In genomic region chr14:90200294-90200693, GRCm38 (mm10) we compare ENCODE assay signal across 29 mouse cellular contexts.
DNase-seq lines count a peak whose midpoint lies in the region; ATAC-seq and TF ChIP-seq lines count a peak whose summit lies in the region.
"Had no signal": no experiment of that assay in that cellular context is flagged by ENCODE, and none has a peak within 500 bp of the region (broad histone marks: within the 10 kb centered on the region; RNA-seq: fewer than 3 reads in every experiment).

No protein-coding gene starts in this region.

- H3K4me1 ChIP-seq in forebrain, embryonic 14.5 days (ENCODE audit: control insufficient read depth, insufficient read depth, low read length) = no peaks in the 10 kb centered on the region
- no peaks in the 10 kb centered on the region for H3K4me1 ChIP-seq in forebrain, embryonic 16.5 days (replicated peaks; ENCODE audit: control insufficient read depth, insufficient read depth, low read length)
- no peaks in the 10 kb centered on the region for H3K4me1 ChIP-seq in hindbrain, embryonic 14.5 days (replicated peaks; ENCODE audit: control insufficient read depth, insufficient read depth, low read length)
- H3K4me1 ChIP-seq in hindbrain, embryonic 16.5 days (ENCODE audit: control insufficient read depth, insufficient read depth, low read depth, low read length) = no peaks in the 10 kb centered on the region
- H3K4me1 ChIP-seq in midbrain, postnatal 0 days (ENCODE audit: insufficient read depth, low read length) = no peaks in the 10 kb centered on the region
- no peaks in the 10 kb centered on the region for H3K4me1 ChIP-seq in midbrain, embryonic 10.5 days
- no peaks in the 10 kb centered on the region for H3K4me1 ChIP-seq in hindbrain, postnatal 0 days (ENCODE audit: insufficient read depth, low read length)
- H3K4me1 ChIP-seq: embryonic facial prominence, embryonic 12.5 days; embryonic facial prominence, embryonic 15.5 days; forebrain, embryonic 12.5 days; heart, embryonic 12.5 days; heart, embryonic 15.5 days; hindbrain, embryonic 15.5 days had no signal

- no peak overlapping the region for H3K4me2 ChIP-seq in forebrain, embryonic 14.5 days (ENCODE audit: low read length)
- no peak overlapping the region for H3K4me2 ChIP-seq in forebrain, embryonic 16.5 days (ENCODE audit: low read length)
- no peak overlapping the region for H3K4me2 ChIP-seq in hindbrain, embryonic 14.5 days (replicated peaks)
- no peak overlapping the region for H3K4me2 ChIP-seq in hindbrain, embryonic 16.5 days (ENCODE audit: low read length)
- no peak overlapping the region for H3K4me2 ChIP-seq in midbrain, postnatal 0 days (ENCODE audit: low read depth, low read length, poor library complexity, severe bottlenecking)
- no peak overlapping the region for H3K4me2 ChIP-seq in hindbrain, postnatal 0 days (ENCODE audit: low read depth, low read length)
- H3K4me2 ChIP-seq: embryonic facial prominence, embryonic 12.5 days; embryonic facial prominence, embryonic 15.5 days; forebrain, embryonic 12.5 days; heart, embryonic 12.5 days; heart, embryonic 15.5 days; hindbrain, embryonic 15.5 days had no signal

- no peaks in the 10 kb centered on the region for H3K9me3 ChIP-seq in forebrain, embryonic 14.5 days (replicated peaks; ENCODE audit: control insufficient read depth, low read length)
- H3K9me3 ChIP-seq in forebrain, embryonic 16.5 days (ENCODE audit: control insufficient read depth, low read length) = no peaks in the 10 kb centered on the region
- H3K9me3 ChIP-seq in hindbrain, embryonic 14.5 days (ENCODE audit: control insufficient read depth, low read length) = no peaks in the 10 kb centered on the region
- H3K9me3 ChIP-seq in hindbrain, embryonic 16.5 days (ENCODE audit: control insufficient read depth, low read length) = no peaks in the 10 kb centered on the region; the same call in 1 of the 2 replicates
- no peaks in the 10 kb centered on the region for H3K9me3 ChIP-seq in midbrain, postnatal 0 days (ENCODE audit: low read length)
- H3K9me3 ChIP-seq in midbrain, embryonic 10.5 days (replicated peaks) = no peaks in the 10 kb centered on the region
- no peaks in the 10 kb centered on the region for H3K9me3 ChIP-seq in hindbrain, postnatal 0 days (ENCODE audit: low read length)
- H3K9me3 ChIP-seq: embryonic facial prominence, embryonic 12.5 days; embryonic facial prominence, embryonic 15.5 days; forebrain, embryonic 12.5 days; heart, embryonic 15.5 days; hindbrain, embryonic 15.5 days had no signal

- no peak overlapping the region for H3K27ac ChIP-seq in forebrain, embryonic 14.5 days (ENCODE audit: low read depth, low read length)
- no peak overlapping the region for H3K27ac ChIP-seq in forebrain, embryonic 16.5 days (ENCODE audit: low read length)
- H3K27ac ChIP-seq in hindbrain, embryonic 14.5 days = no peak overlapping the region
- no peak overlapping the region for H3K27ac ChIP-seq in hindbrain, embryonic 16.5 days (ENCODE audit: low read depth, low read length)
- no peak overlapping the region for H3K27ac ChIP-seq in midbrain, postnatal 0 days (ENCODE audit: low read depth, low read length)
- H3K27ac ChIP-seq in midbrain, embryonic 10.5 days (replicated peaks) = no peak overlapping the region
- H3K27ac ChIP-seq in hindbrain, postnatal 0 days = no peak overlapping the region
- H3K27ac ChIP-seq: embryonic facial prominence, embryonic 12.5 days; embryonic facial prominence, embryonic 15.5 days; forebrain, embryonic 12.5 days; heart, embryonic 15.5 days; hindbrain, embryonic 15.5 days had no signal

- H3K36me3 ChIP-seq in forebrain, embryonic 14.5 days (ENCODE audit: control insufficient read depth, insufficient read depth, low read length) = no peaks in the 10 kb centered on the region
- no peaks in the 10 kb centered on the region for H3K36me3 ChIP-seq in forebrain, embryonic 16.5 days (ENCODE audit: control insufficient read depth, insufficient read depth)
- H3K36me3 ChIP-seq in hindbrain, embryonic 14.5 days (replicated peaks; ENCODE audit: control insufficient read depth, insufficient read depth) = no peaks in the 10 kb centered on the region
- H3K36me3 ChIP-seq in hindbrain, embryonic 16.5 days (ENCODE audit: control insufficient read depth, insufficient read depth, low read length) = no peaks in the 10 kb centered on the region
- H3K36me3 ChIP-seq in midbrain, postnatal 0 days (ENCODE audit: insufficient read depth, low read length) = no peaks in the 10 kb centered on the region
- no peaks in the 10 kb centered on the region for H3K36me3 ChIP-seq in midbrain, embryonic 10.5 days
- no peaks in the 10 kb centered on the region for H3K36me3 ChIP-seq in hindbrain, postnatal 0 days (ENCODE audit: insufficient read depth, low read length)
- H3K36me3 ChIP-seq: embryonic facial prominence, embryonic 12.5 days; embryonic facial prominence, embryonic 15.5 days; forebrain, embryonic 12.5 days; G1E; heart, embryonic 12.5 days; heart, embryonic 15.5 days; hindbrain, embryonic 15.5 days had no signal

- no peak overlapping the region for H3K9ac ChIP-seq in forebrain, embryonic 14.5 days (ENCODE audit: low read length)
- no peak overlapping the region for H3K9ac ChIP-seq in forebrain, embryonic 16.5 days (replicated peaks; ENCODE audit: low read depth, low read length)
- no peak overlapping the region for H3K9ac ChIP-seq in hindbrain, embryonic 14.5 days
- no peak overlapping the region for H3K9ac ChIP-seq in hindbrain, embryonic 16.5 days (ENCODE audit: low read depth, low read length)
- no peak overlapping the region for H3K9ac ChIP-seq in midbrain, postnatal 0 days (replicated peaks; ENCODE audit: low read length, poor library complexity, severe bottlenecking)
- H3K9ac ChIP-seq in hindbrain, postnatal 0 days (replicated peaks; ENCODE audit: low read length) = no peak overlapping the region
- H3K9ac ChIP-seq: embryonic facial prominence, embryonic 12.5 days; embryonic facial prominence, embryonic 15.5 days; forebrain, embryonic 12.5 days; heart, embryonic 12.5 days; heart, embryonic 15.5 days; hindbrain, embryonic 15.5 days had no signal

- no peak overlapping the region for H3K4me3 ChIP-seq in forebrain, embryonic 14.5 days (ENCODE audit: low read depth, low read length)
- no peak overlapping the region for H3K4me3 ChIP-seq in forebrain, embryonic 16.5 days (replicated peaks; ENCODE audit: low read length)
- H3K4me3 ChIP-seq in hindbrain, embryonic 14.5 days (replicated peaks; ENCODE audit: low read length) = no peak overlapping the region
- H3K4me3 ChIP-seq in hindbrain, embryonic 16.5 days (ENCODE audit: low read length) = no peak overlapping the region
- H3K4me3 ChIP-seq in midbrain, postnatal 0 days (ENCODE audit: low read depth, low read length) = no peak overlapping the region
- no peak overlapping the region for H3K4me3 ChIP-seq in midbrain, embryonic 10.5 days
- no peak overlapping the region for H3K4me3 ChIP-seq in hindbrain, postnatal 0 days (ENCODE audit: low read length)
- H3K4me3 ChIP-seq: embryonic facial prominence, embryonic 12.5 days; embryonic facial prominence, embryonic 15.5 days; forebrain, embryonic 12.5 days; heart, embryonic 12.5 days; heart, embryonic 15.5 days; hindbrain, embryonic 15.5 days had no signal

- peak; percentile 17 for DNase-seq in forebrain, embryonic 14.5 days (ENCODE audit: low spot score)
- DNase-seq in hindbrain, embryonic 14.5 days (ENCODE audit: low spot score) = peak; percentile 31
- DNase-seq in midbrain, postnatal 0 days (ENCODE audit: low spot score) = peak; percentile 35
- DNase-seq in midbrain, embryonic 10.5 days (ENCODE audit: low spot score) = no peak
- peak; percentile 15 for DNase-seq in hindbrain, postnatal 0 days (ENCODE audit: low spot score)
- DNase-seq: adrenal gland, postnatal 10 days; adrenal gland, postnatal 36 days; B cell, adult 2 months; cerebellum, adult 11 months; cerebellum, adult 2 months; cerebellum, adult 9-11 months; cerebellum, postnatal 25 days; gastrocnemius, postnatal 25 days; heart, adult 18-20 months; heart, postnatal 10 days; heart, postnatal 36 days had no signal

- H3K27me3 ChIP-seq in forebrain, embryonic 14.5 days (replicated peaks; ENCODE audit: control insufficient read depth, insufficient read depth, low read length) = no peaks in the 10 kb centered on the region
- H3K27me3 ChIP-seq in forebrain, embryonic 16.5 days (replicated peaks; ENCODE audit: control insufficient read depth, insufficient read depth, low read length) = no peaks in the 10 kb centered on the region
- no peaks in the 10 kb centered on the region for H3K27me3 ChIP-seq in hindbrain, embryonic 14.5 days (ENCODE audit: control insufficient read depth, insufficient read depth, low read length)
- no peaks in the 10 kb centered on the region for H3K27me3 ChIP-seq in hindbrain, embryonic 16.5 days (replicated peaks; ENCODE audit: control insufficient read depth, insufficient read depth, low read length)
- no peaks in the 10 kb centered on the region for H3K27me3 ChIP-seq in midbrain, postnatal 0 days (ENCODE audit: insufficient read depth, low read length)
- no peaks in the 10 kb centered on the region for H3K27me3 ChIP-seq in midbrain, embryonic 10.5 days (ENCODE audit: low read depth, poor library complexity, severe bottlenecking)
- H3K27me3 ChIP-seq in hindbrain, postnatal 0 days (ENCODE audit: insufficient read depth, low read length) = no peaks in the 10 kb centered on the region
- H3K27me3 ChIP-seq: CH12.LX; embryonic facial prominence, embryonic 12.5 days; embryonic facial prominence, embryonic 15.5 days; forebrain, embryonic 12.5 days; heart, embryonic 12.5 days; heart, embryonic 15.5 days; hindbrain, embryonic 15.5 days; Patski had no signal

- no peak for TF ChIP-seq CTCF in midbrain, postnatal 0 days (IDR thresholded peaks at IDR 0.05)
- TF ChIP-seq CTCF in hindbrain, postnatal 0 days (IDR thresholded peaks at IDR 0.05; ENCODE audit: low read depth) = no peak

- ATAC-seq in forebrain, embryonic 14.5 days = no peak
- ATAC-seq in forebrain, embryonic 16.5 days = no peak
- ATAC-seq in hindbrain, embryonic 14.5 days (ENCODE audit: low FRiP score) = peak; percentile 66; the same call in 1 of the 2 replicates
- no peak for ATAC-seq in hindbrain, embryonic 16.5 days
- ATAC-seq in midbrain, postnatal 0 days (ENCODE audit: low FRiP score) = no peak
- ATAC-seq in hindbrain, postnatal 0 days = no peak
- ATAC-seq: inflammation-experienced regulatory T-cells, adult 6 months; intestine, embryonic 16.5 days; Patski had no signal
